Mouse (Mus musculus) heart, postnatal 0 days (tissue): ENCODE data around the gene Neu1.

Source experiments
- CTCF ChIP-seq: IDR thresholded peaks from 2 replicates; pipeline ENCODE4 v1.5.1; 2016; ENCODE audit warnings: antibody characterized with exemption, control low read depth, low read depth
- EP300 ChIP-seq: IDR thresholded peaks from 2 replicates; pipeline ENCODE4 v1.6.1; 2016; ENCODE audit warnings: antibody characterized with exemption, low read depth

- no peak for TF ChIP-seq CTCF
- TF ChIP-seq EP300: no peak
Measured at GRCm38 (mm10) chr17:34964640-34965049, 33.6 kb downstream of the Neu1 start.
